Mouse (Mus musculus): ENCODE data around the gene Slc15a3.

Slc15a3 gene

GRCm38 (mm10) chr19:10803751-10804150, 35.8 kb upstream of the Slc15a3 start:
- H3K4me1 ChIP-seq (replicated peaks; ENCODE audit: low read depth, low read length): peaks cover 9% of the 10 kb centered on the region
- peaks cover 51% of the 10 kb centered on the region for H3K27me3 ChIP-seq (ENCODE audit: insufficient read depth, low read length)
- H3K36me3 ChIP-seq (ENCODE audit: insufficient read depth, low read length): no peaks in the 10 kb centered on the region
- TF ChIP-seq POU5F1 (IDR thresholded peaks at IDR 0.05; ENCODE audit: borderline replicate concordance, low read length) (no peak), CTCF (conservative IDR thresholded peaks at IDR 0.05; ENCODE audit: low read length) (no peak), NANOG (IDR thresholded peaks at IDR 0.05; ENCODE audit: borderline replicate concordance, low read length) (no peak)
- no peak overlapping the region for H3K4me3 ChIP-seq (replicated peaks; ENCODE audit: low read length)
- H3K9me3 ChIP-seq (ENCODE audit: low read length): no peaks in the 10 kb centered on the region

GRCm38 (mm10) chr19:10804850-10805660, 34.5 kb upstream of the Slc15a3 start:
- Histone ChIP-seq H3K36me3 (ENCODE audit: insufficient read depth, low read length) (no peaks in the 10 kb centered on the region), H3K4me3 (replicated peaks; ENCODE audit: low read length) (no peak overlapping the region)

DNA sequence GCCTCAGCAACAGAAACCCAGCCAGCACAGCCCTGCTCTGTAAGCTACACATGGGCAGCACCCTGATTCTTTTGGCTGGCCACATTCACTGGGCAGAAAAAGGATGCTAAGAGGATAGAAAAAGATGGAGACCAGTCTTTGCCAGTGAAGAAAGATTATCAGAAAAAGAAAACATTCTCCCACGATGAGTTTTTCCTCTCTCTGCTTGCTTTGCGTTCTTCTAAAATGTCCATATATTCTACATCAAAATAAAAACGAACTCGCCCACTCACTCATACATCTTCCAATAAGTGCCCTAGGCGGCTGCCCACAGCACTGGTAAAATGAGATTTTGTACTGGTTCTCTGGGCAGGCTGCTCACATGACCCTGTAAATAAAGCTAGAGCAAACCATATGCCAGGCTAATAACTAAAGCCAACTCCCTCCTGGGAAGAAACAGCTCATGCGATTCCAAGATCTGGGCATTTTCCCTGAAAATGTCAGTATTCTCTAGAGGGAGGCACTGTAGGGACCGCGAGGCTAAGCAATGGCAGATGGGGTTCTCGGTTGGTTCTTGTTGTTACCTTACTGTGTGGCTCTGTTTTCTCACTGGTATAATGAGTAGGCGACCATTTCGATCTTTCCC, 33.8 kb upstream of the Slc15a3 start:
- Histone ChIP-seq H3K27me3 (ENCODE audit: insufficient read depth, low read length) (peaks cover 35% of the 10 kb centered on the region), H3K4me1 (replicated peaks; ENCODE audit: low read depth, low read length) (no peaks in the 10 kb centered on the region), H3K9me3 (ENCODE audit: low read length) (no peaks in the 10 kb centered on the region), H3K36me3 (ENCODE audit: insufficient read depth, low read length) (no peaks in the 10 kb centered on the region), H3K4me3 (replicated peaks; ENCODE audit: low read length) (no peak overlapping the region)
- TF ChIP-seq CTCF (conservative IDR thresholded peaks at IDR 0.05; ENCODE audit: low read length) (no peak), NANOG (IDR thresholded peaks at IDR 0.05; ENCODE audit: borderline replicate concordance, low read length) (no peak)

More at GRCm38 (mm10) chr19:10804850-10805660, 34.5 kb upstream of the Slc15a3 start:
- H3K9me3 ChIP-seq (ENCODE audit: low read length): no peaks in the 10 kb centered on the region
- H3K27me3 ChIP-seq (ENCODE audit: insufficient read depth, low read length): peaks cover 41% of the 10 kb centered on the region
- TF ChIP-seq POU5F1 (IDR thresholded peaks at IDR 0.05; ENCODE audit: borderline replicate concordance, low read length) (no peak), CTCF (conservative IDR thresholded peaks at IDR 0.05; ENCODE audit: low read length) (no peak), NANOG (IDR thresholded peaks at IDR 0.05; ENCODE audit: borderline replicate concordance, low read length) (no peak)
- no peaks in the 10 kb centered on the region for H3K4me1 ChIP-seq (replicated peaks; ENCODE audit: low read depth, low read length)

DNA sequence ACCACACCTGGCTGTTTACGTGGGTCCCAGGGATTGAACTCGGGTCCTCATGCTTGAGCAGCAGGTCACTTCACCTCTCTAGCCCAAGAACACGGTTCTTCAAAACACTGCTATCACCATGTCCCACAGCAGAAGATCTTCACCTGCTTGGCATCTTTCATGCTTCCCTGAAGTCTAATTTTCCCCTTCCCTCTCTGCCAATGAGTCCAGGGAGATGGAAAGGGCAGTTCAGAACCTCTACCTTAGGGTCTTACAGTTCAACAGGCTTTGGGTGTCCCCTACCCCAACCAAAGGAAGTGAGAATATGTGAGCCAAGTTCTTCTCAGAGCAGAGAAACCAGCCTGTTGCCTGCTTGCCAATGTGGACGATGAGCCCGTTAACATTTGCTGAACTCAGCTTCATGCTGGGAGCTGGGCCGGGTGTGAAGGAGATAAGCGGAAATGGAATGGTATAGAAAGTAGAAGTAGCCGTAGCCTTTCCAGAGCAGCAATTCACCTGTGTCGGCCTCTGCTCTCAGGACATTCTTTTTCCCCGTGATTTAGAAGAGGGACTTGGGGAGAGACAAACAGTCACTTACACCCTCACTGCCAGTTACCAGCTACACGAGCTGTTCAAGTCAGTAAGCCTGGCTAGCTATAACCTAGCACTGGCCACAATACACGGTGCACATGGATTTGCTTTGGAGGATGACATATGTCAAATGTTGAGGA, 30.8 kb upstream of the Slc15a3 start:
- no peaks in the 10 kb centered on the region for H3K9me3 ChIP-seq (ENCODE audit: low read length)
- peaks cover 18% of the 10 kb centered on the region for H3K27me3 ChIP-seq (ENCODE audit: insufficient read depth, low read length)
- no peaks in the 10 kb centered on the region for H3K36me3 ChIP-seq (ENCODE audit: insufficient read depth, low read length)
- no peak for TF ChIP-seq CTCF (conservative IDR thresholded peaks at IDR 0.05; ENCODE audit: low read length)
- H3K4me3 ChIP-seq (replicated peaks; ENCODE audit: low read length): no peak overlapping the region
- no peaks in the 10 kb centered on the region for H3K4me1 ChIP-seq (replicated peaks; ENCODE audit: low read depth, low read length)

- H3K27me3 ChIP-seq (ENCODE audit: insufficient read depth, low read length): peaks cover 16% of the 10 kb centered on the region
- H3K9me3 ChIP-seq (ENCODE audit: low read length): no peaks in the 10 kb centered on the region
- H3K36me3 ChIP-seq (ENCODE audit: insufficient read depth, low read length): no peaks in the 10 kb centered on the region
- H3K4me3 ChIP-seq (replicated peaks; ENCODE audit: low read length): no peak overlapping the region
- TF ChIP-seq POU5F1 (IDR thresholded peaks at IDR 0.05; ENCODE audit: borderline replicate concordance, low read length) (no peak), NANOG (IDR thresholded peaks at IDR 0.05; ENCODE audit: borderline replicate concordance, low read length) (no peak), CTCF (conservative IDR thresholded peaks at IDR 0.05; ENCODE audit: low read length) (no peak)
- H3K4me1 ChIP-seq (replicated peaks; ENCODE audit: low read depth, low read length): no peaks in the 10 kb centered on the region
Measured at GRCm38 (mm10) chr19:10809428-10810175, 29.9 kb upstream of the Slc15a3 start.

DNA sequence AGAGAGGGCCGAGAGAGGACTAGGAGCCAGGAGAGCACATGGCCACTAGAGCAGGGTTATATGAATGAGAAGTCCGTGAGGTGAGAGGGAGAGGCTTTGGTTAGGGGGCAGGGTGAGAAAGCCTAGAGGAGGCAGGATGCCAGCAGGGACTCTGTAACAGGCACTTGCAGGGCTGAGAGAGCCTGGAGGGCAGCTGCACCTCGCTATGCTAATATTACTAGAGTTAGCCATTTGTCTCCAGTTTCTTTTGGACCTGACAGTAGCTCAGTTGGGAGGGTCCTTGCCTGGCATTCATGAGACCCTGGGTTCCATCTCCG, 29.4 kb upstream of the Slc15a3 start:
- Histone ChIP-seq H3K9me3 (ENCODE audit: low read length) (no peaks in the 10 kb centered on the region), H3K4me1 (replicated peaks; ENCODE audit: low read depth, low read length) (no peaks in the 10 kb centered on the region), H3K4me3 (replicated peaks; ENCODE audit: low read length) (no peak overlapping the region), H3K27me3 (ENCODE audit: insufficient read depth, low read length) (peaks cover 16% of the 10 kb centered on the region), H3K36me3 (ENCODE audit: insufficient read depth, low read length) (no peaks in the 10 kb centered on the region)
- no peak for TF ChIP-seq NANOG (IDR thresholded peaks at IDR 0.05; ENCODE audit: borderline replicate concordance, low read length)
- TF ChIP-seq CTCF (conservative IDR thresholded peaks at IDR 0.05; ENCODE audit: low read length): no peak
- TF ChIP-seq POU5F1 (IDR thresholded peaks at IDR 0.05; ENCODE audit: borderline replicate concordance, low read length): no peak

GRCm38 (mm10) chr19:10811471-10811870, 28.1 kb upstream of the Slc15a3 start:
- TF ChIP-seq POU5F1 (IDR thresholded peaks at IDR 0.05; ENCODE audit: borderline replicate concordance, low read length): no peak
- TF ChIP-seq NANOG (IDR thresholded peaks at IDR 0.05; ENCODE audit: borderline replicate concordance, low read length): no peak
- TF ChIP-seq CTCF (conservative IDR thresholded peaks at IDR 0.05; ENCODE audit: low read length): no peak
- Histone ChIP-seq H3K36me3 (ENCODE audit: insufficient read depth, low read length) (no peaks in the 10 kb centered on the region), H3K4me3 (replicated peaks; ENCODE audit: low read length) (no peak overlapping the region), H3K27me3 (ENCODE audit: insufficient read depth, low read length) (peaks cover 12% of the 10 kb centered on the region), H3K9me3 (ENCODE audit: low read length) (no peaks in the 10 kb centered on the region), H3K4me1 (replicated peaks; ENCODE audit: low read depth, low read length) (no peaks in the 10 kb centered on the region)

DNA sequence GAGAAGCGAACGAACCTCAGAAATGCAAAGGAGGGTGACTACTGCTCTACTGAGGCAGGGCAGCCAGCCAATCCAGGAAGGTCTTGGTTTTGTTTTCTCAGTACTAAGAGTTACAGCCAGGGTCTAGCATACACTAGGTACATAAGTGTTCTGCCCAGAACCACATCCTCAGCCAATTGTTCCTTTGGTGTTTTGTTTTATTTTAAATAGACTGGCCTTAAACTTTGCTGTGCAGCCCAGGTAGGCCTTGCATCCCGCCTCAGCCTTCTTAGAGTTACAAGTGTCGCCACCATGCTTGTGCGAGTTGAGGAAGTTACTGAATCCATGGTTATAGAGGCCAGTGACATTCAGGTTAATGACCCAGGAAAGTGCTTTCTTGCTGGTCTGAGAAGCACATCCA, 26.5 kb upstream of the Slc15a3 start:
- Histone ChIP-seq H3K4me3 (replicated peaks; ENCODE audit: low read length) (no peak overlapping the region), H3K4me1 (replicated peaks; ENCODE audit: low read depth, low read length) (peaks cover 8% of the 10 kb centered on the region), H3K9me3 (ENCODE audit: low read length) (no peaks in the 10 kb centered on the region), H3K36me3 (ENCODE audit: insufficient read depth, low read length) (no peaks in the 10 kb centered on the region), H3K27me3 (ENCODE audit: insufficient read depth, low read length) (peaks cover 15% of the 10 kb centered on the region)
- no peak for TF ChIP-seq CTCF (conservative IDR thresholded peaks at IDR 0.05; ENCODE audit: low read length)
- no peak for TF ChIP-seq NANOG (IDR thresholded peaks at IDR 0.05; ENCODE audit: borderline replicate concordance, low read length)
- TF ChIP-seq POU5F1 (IDR thresholded peaks at IDR 0.05; ENCODE audit: borderline replicate concordance, low read length): no peak
